Mouse (Mus musculus) bone marrow, adult 2 months (tissue): ENCODE data around the gene Rsph10b.

ENCODE experiments used
- CTCF ChIP-seq: fragments of 200-500 bp; IDR thresholded peaks from 2 replicates; pipeline ENCODE4 v1.5.1; 2011; ENCODE audit warnings: low read length, control low read depth; ENCODE audit not compliant: control insufficient read depth, insufficient read depth
- POLR2A ChIP-seq: fragments of 200-500 bp; IDR thresholded peaks from 2 replicates; pipeline ENCODE4 v1.6.1; 2011; ENCODE audit warnings: low read depth, mild to moderate bottlenecking, control low read depth, low read length, borderline replicate concordance; ENCODE audit not compliant: control insufficient read depth

GRCm38 (mm10) chr5:144014551-144015311 lies 81.9 kb downstream of the Rsph10b start, which contains the start of gene Ccz1:
- TF ChIP-seq CTCF, result no peak
- TF ChIP-seq POLR2A, result peak; percentile 69; the same call in 1 of the 2 replicates
